Mouse (Mus musculus): Measurements from ENCODE around the gene Plekhb1.

The Plekhb1 gene

GRCm38 (mm10) chr7:100658093-100658578, 4.1 kb downstream of the Plekhb1 start:
- no peak for DNase-seq (ENCODE audit: low read depth)

GRCm38 (mm10) chr7:100656739-100657138, 5.5 kb downstream of the Plekhb1 start:
- no peak for DNase-seq (ENCODE audit: low read depth)

DNA sequence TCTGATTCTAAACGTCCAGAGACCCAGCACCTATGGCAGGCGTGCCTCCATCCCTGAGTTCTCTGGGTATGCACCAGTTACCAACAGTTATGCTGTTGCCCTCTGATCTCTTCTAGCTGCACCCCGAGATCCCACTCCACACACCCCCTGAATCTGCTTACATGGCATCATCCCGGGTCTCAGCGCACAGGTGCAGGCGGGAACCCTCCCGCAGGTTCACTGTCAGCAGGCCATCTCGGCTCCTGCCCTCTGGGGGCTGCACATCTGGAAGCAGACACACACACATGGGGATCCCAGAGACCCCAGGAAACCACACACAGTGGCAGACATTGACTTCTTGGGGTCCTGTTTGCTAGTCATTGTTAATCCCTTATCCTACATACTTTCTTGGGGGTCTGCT, 7.8 kb downstream of the Plekhb1 start:
- DNase-seq (ENCODE audit: low read depth), result no peak

- peak; percentile 57 for DNase-seq (ENCODE audit: low read depth)
These were observed 8.5 kb downstream of the Plekhb1 start for GRCm38 (mm10) chr7:100653480-100654266.

DNA sequence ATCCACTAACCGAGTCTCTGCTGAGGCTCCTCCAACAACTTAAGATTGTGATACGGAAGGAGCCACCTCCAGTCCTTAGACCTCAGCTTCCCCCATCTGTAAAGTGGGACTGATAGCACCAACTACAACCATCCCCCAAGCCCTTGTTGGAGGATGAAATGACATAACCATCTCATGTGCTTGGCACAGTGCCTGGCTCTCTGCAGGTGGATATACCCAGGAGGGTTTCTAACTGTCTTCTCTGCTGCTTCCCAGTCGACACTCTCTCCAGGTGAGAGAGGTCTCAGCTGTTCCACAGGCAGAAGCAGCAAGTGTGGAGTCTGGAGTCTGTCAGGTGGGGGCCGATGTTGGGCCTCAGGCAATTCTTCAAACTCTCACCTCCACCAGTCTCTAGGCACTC, 11.2 kb downstream of the Plekhb1 start:
- DNase-seq (ENCODE audit: low read depth), result no peak

DNA sequence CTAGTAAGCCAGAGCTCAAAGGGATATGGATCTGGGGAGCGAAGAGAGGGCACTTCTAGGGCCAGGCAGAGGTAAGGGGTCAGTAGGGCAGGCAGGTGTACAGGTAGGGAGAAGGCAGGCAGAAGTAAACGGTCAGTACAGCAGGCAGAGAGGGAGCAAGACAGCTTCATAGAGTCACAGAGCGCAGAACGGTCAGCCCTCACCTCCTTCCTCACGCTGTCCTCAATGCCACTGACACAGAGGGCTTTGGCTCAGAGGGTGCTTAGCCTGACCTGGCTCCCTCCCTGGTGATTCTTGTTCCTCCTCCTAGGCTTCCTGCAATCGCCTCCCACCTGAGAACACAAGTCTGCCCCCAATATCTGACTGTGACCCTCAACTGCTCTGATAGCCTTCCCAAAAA, 11.8 kb downstream of the Plekhb1 start:
- no peak for DNase-seq (ENCODE audit: low read depth)

GRCm38 (mm10) chr7:100649826-100650225, 12.4 kb downstream of the Plekhb1 start:
- no peak for DNase-seq (ENCODE audit: low read depth)

DNA sequence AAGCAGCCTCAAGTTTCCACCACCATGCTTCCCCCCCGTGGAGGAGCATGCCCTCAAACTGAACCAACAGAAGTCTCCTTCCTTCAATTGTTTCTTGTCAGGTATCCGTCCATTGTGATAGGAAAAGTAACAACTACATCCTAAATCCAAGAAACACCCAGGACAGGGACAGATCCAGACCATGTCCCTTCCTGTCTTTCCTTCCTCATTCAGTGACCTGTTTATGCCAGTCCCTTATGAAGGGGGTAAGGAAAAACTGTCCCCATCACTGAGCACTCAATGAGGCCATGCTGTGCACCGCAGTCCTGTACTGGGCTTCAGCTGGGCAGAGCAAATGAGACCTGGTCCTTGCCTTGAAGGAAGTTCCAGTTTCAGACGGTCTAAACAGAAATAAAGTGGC, 13.1 kb downstream of the Plekhb1 start:
- no peak for DNase-seq (ENCODE audit: low read depth)

DNA sequence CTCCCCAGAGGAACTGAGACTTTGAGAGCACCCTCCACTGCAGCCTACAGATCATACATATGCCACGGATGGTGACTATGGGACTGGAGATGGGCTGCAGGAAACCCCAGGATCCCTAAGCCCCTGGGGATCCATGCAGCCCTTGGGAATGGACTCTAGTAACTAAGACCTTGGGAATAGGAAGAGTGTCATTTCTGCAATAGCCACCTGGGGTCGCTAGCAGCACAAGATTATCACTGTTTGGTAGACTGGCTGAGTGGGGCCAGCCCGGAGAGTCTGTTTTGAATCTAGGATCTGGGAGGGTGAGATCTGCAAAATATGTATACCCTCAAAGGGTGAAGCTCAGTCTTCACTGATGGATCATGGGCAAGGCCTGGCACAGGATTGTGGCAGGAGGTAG, 17.1 kb downstream of the Plekhb1 start:
- peak; percentile 73 for DNase-seq (ENCODE audit: low read depth)

DNA sequence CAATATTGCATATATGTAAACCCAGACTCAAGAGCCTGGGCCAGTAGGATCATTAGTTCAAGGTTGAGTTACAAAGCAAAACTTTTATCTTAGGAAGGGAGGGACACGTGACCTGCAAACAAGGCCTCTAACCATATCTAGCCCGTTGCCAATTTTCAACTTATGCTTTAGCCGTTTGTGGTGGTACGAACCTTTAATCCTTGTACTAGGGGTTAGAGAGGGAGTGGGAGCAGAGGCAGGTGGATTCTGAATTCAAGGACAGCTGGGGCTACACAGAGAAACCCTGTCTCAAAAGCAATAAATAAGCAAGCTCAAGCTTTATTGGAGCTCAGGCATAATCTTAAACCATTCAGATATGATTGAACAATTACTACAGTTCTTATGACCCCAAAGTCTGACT, 19.8 kb downstream of the Plekhb1 start:
- DNase-seq (ENCODE audit: low read depth), result no peak

DNA sequence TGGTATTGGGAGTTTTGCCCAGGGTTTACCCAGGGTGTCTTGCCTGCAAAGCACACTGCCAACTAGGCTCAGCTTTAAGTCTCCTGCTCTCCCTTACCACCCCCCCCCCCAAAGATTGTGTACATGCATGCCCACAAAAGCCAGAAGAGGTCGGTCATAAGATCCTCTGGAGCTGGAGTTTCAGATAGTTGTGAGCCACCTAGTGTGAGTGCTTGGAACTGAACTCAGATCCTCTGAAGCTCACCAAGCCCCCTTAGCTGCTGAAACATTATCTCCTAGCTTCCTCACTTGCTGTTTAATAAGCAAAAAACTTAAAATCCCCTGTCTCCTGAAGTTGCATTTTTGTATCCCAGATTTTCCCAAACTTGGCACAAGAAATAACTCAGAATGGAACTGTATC, 24.6 kb downstream of the Plekhb1 start:
- DNase-seq (ENCODE audit: low read depth), result peak; percentile 65

DNA sequence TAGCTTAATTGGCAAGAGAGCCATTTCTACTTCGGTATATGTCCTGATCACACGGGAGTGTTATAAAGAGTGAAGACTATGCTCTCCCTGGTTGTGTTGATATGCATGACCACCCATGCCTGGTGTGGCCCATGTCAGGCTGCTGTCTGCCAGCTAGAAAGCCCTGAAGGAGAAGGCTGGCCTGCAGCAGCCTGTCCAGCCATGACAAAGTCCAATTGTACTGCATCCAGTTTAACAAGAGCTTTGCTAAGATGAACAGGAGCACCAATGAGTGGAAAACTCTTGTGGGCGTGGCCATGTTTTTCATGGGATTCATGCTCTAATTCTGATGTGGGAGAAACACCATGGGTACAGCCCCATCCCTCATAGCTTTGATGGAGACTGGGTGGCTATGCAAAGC, 37.7 kb downstream of the Plekhb1 start:
- DNase-seq (ENCODE audit: low read depth), result no peak

- peak; percentile 23 for DNase-seq (ENCODE audit: low read depth)
These were observed 39.9 kb downstream of the Plekhb1 start for GRCm38 (mm10) chr7:100622277-100622676.

DNA sequence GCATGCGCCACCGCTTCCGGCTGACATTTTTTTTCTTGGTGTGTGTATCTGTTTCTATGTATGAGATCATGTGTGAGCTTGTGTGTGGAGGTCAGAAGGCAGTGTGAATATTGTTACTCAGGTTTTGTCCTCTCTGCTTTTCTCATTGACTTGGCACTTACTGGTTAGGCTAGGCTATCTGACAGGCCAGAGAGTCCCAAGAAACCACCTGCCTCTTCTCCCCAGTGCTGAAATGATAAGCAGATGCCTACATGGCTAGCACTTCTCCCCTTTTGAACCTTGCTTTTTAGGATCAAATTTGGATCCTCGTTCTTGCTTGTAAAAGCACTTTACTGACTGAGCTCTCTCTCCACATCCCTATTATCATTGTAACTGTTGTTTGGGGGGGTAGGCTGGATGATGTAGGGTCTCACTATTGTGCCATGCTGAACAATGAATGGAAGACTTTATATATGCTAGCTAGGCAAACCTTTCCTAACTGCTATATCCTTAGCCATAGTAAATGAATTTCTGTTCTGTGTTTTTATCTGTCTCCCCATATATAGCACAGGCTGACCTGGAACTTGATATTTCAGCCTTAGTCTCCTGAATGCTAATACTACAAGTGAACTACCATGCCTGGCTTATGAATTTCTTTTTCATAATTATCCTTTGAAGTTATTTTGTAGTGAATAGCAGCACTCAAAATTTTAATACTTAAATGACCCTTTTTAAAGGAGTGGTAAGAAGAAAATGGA, 45.9 kb downstream of the Plekhb1 start:
- DNase-seq (ENCODE audit: low read depth), result no peak

- no peak for DNase-seq (ENCODE audit: low read depth)
These were observed 53.3 kb downstream of the Plekhb1 start for GRCm38 (mm10) chr7:100608910-100609309.

DNA sequence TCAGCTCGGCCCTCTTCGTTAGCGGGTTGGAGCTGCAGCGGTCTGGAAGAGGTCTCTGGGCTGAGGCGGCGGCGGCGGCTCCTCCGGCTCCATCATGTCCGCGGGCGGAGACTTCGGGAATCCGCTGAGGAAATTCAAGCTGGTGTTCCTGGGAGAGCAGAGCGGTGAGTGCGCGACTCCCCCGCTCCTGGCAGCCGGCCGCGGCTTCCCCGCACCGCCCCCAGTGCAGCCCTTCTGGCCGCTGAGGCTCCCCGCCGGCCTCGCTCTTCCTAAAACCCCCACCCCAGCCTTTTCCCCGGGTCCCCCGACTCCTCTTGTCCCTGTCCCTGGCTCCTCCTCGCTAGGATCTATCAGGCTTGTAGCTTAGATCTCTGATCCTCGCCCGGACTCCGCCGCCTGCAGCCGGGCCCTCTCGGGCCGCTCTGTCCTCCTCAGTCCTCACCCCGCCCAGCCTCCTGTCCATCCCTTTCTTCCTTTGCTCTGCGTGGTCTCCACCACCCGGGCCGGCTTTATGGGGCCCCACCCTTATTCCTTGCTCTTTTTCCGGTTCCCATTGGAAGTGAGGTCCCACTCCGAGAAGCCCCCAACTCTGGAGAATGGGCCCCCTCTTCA, 54.0 kb downstream of the Plekhb1 start, which contains the start of gene Mrpl48:
Gene Mrpl48 (minus strand): TSS at position 172 of the 612 bp plus-strand sequence.
- peak; percentile 59 for DNase-seq (ENCODE audit: low read depth)

DNA sequence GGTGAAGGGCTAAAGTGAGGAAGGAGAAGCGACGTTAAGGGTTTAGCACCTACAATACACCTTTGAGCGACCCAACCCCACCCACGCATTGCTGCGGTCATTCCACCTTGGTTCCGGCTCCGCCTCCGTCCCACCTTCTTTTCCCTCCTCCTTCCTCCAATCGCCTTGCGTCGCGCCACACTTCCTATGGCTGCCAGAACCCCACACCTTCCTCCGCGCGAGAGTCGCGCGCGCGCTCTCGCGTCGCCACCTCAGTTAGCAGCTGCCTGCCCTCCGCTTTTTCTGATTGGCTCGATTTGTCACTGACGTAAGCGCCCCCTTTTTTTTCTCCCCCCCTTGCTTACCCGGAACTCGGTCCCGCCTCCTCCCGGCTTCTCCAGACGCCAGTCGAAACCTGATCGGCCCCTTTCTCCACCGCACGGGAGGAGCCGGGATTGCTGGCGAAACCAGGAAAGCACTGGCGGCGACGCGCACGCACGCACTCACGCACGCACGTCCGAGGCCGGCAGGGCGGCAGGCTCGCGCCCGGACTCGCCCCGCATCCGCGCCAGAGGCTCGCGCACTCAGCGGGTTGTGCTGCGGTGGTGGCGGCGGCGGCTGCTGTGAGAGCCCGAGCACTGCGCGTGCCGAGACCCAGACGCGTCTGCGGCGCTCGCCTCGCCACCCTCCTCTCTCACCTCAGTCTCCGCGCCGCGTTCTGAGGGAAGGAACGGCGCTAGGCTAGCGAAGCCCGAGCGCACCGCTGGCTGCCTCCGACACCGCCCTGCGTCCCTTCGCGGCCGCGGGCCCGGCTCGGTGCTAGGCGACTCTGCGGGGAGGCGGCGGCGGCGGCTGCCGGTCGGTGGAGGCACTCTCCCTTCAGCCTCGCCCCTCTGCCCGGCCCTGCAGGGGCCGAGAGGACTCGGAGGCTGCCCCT, 54.7 kb downstream of the Plekhb1 start, which contains the start of gene Rab6a:
Gene Rab6a (plus strand): TSS at position 197 of the 916 bp plus-strand sequence.
- DNase-seq (ENCODE audit: low read depth), result peak; percentile 98

DNA sequence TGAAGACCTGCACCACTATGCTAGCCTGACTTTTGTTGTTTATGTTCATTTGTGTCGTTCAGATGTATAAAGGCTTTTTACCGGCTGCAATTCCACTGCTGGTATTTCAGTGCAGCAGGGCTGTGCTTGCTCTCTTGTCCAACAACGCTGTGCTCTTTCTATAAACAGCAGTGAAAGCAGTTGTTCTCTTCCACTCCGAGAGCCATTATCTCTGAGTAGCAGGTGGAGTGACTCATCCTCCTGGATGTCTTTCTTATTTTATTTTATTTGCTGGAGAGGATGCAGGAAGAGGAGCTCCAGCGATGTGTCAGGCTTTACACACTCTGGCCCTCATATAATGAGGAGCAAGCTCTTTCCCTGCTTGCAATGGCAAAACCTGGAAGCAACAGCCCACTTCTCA, 62.0 kb downstream of the Plekhb1 start:
- DNase-seq (ENCODE audit: low read depth), result no peak

- DNase-seq (ENCODE audit: low read depth), result no peak
These were observed 68.9 kb downstream of the Plekhb1 start for GRCm38 (mm10) chr7:100593349-100593748.
